ENCODE assay signal across 21 mouse cellular contexts in genomic region chr4:31370062-31370461, GRCm38 (mm10).
DNase-seq lines count a peak whose midpoint lies in the region; ATAC-seq lines count a peak whose summit lies in the region.
"Had no signal": no experiment of that assay in that cellular context is flagged by ENCODE, and none has a peak within 500 bp of the region (broad histone marks: within the 10 kb centered on the region; RNA-seq: fewer than 3 reads in every experiment).

No protein-coding gene starts in this region.

- DNase-seq in cerebellum, postnatal 10 days = peak; percentile 55 to 59
- DNase-seq in frontal cortex, postnatal 14 days (ENCODE audit: low spot score in 2 of 2) = no peak
- DNase-seq in left cerebral cortex, postnatal 4 days = peak; percentile 35
- DNase-seq in left cerebral cortex, postnatal 36 days (ENCODE audit: low spot score in 2 of 2) = no peak
- DNase-seq in right cerebral cortex, postnatal 10 days (ENCODE audit: low spot score in 2 of 2) = peak; percentile 29 to 33
- no peak for DNase-seq in right cerebral cortex, adult 18-20 months
- DNase-seq: adrenal gland, adult 2 months; cerebellum, adult 11-12 months; cerebellum, postnatal 25 days; heart, adult 2 months; heart, postnatal 4 days; kidney, adult 11 months; liver, postnatal 0 days; right cerebral cortex, postnatal 25 days; thymus, adult 18-20 months; thymus, postnatal 25 days had no signal

- ATAC-seq in cerebellum, adult (ENCODE audit: insufficient number of reproducible peaks, low FRiP score, low TSS enrichment) = no peak
- ATAC-seq in frontal cortex, adult (ENCODE audit: low TSS enrichment) = peak; percentile 52; the same call in 1 of the 2 replicates
- ATAC-seq: activated CD4-positive, CD25-positive, alpha-beta regulatory T cell, adult 4 months; inflammation-experienced regulatory T-cells, adult 6 months; liver, embryonic 12.5 days; liver, postnatal 0 days had no signal

- intact Hi-C loops in left cerebral cortex, postnatal 4 days (cut with DNase I) = no loop called here
- intact Hi-C loops in left cerebral cortex, postnatal 36 days (cut with DNase I) = no loop called here

Comparison
In these comparisons a context has a peak if more than half of its experiments do, and no peak if none do; other contexts are left out.
1. DNase-seq: peak in cerebellum, postnatal 10 days (2 of 2), left cerebral cortex, postnatal 4 days (single experiment) and right cerebral cortex, postnatal 10 days (2 of 2); none in frontal cortex, postnatal 14 days (0 of 2), left cerebral cortex, postnatal 36 days (0 of 2) and right cerebral cortex, adult 18-20 months (single experiment).